Mouse (Mus musculus) right cerebral cortex, postnatal 25 days (tissue): ENCODE measurements around the gene Pus10.

Source experiments
- DNase-seq: peaks from one replicate; pipeline ENCODE4 v3.0.0; 2022

Pus10 gene

DNA sequence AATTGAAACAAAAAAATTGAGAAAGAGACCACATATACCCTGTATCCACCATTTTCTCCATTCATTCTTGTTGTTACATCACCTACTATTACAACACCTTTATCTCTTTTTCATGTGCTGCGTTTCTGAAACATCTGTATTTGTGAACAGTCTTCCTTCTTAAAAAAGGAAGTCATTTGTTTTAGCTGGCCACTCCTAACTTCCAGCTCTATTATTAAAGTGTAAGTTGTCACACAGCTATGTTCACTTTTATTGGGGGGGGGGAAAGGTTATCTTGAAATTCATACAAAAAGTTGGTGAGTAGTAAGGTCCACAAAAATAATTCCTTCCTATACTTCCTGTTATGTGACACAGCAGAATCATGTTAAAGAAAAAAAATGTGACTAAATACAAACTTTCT lies 102.5 kb downstream of the Pus10 start:
- DNase-seq: no peak

DNA sequence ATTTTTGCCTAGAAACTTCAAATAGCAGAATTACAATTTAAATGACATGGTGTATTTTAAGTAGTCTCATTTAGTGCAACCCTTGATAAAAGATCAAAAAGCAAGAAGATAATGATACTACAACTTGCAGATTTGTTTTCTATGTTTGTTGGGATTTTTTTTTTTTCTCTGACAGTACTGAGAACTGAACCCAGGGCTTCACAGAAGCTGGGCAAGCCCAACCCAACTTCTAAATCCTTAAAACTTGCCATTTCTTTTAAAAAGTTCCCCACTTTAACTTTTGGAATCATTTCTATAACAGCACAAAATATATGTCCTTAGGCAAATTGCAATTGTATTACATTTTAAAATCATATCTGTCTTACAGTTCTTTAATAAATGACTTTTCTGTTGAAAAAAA lies 103.6 kb downstream of the Pus10 start:
- no peak for DNase-seq

DNA sequence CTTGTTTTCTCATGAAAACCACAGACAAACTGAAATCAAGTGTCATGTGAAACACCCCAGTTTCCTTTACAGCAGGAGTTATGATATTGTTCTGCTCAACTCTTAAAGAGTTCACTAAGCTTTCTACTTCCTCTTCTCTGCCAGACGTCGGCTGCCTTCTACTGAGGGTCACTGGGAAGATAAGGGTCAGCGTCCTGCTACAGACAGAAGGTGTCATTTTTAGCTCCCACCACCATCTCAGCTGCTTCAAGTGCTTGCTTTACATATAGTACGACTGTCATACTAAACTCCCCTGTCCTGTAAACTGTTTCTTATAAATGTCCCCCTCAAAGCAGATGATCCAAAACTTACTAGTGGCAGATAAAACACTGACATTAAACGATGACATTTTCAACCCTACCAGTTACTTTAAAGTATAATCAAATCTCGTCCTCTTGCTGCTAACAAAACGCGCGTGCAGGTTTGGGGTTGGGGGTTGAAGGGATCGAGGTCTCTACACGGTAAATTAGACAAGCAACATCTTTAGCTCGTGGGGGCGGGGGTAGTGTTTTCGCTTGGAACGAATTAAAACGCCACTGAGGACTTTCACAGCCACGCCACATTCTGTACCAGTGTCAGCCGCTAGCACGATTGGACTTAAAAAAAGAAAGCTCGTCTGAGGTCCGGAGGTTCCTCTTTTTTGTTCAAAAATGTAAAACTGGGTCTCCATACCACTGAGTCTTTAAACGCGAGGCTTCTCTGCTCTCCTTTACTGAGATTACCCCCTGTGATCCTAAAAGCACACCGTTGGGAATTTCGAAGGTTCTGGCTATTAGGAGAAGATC lies 104.4 kb downstream of the Pus10 start:
- peak; percentile 14 for DNase-seq

DNA sequence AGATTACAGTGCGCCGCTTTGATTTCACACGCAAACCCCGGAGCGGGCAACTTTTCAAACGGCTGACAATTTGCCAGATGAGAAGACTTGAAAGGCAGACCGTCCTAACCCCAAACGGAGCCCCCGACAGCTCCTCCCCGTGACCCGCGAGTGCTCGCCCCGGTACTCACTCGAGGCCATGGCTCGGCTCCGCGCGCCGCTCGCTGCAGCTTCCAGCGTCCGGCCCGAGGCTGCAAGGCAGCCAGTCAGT lies 105.0 kb downstream of the Pus10 start:
- DNase-seq: no peak

DNA sequence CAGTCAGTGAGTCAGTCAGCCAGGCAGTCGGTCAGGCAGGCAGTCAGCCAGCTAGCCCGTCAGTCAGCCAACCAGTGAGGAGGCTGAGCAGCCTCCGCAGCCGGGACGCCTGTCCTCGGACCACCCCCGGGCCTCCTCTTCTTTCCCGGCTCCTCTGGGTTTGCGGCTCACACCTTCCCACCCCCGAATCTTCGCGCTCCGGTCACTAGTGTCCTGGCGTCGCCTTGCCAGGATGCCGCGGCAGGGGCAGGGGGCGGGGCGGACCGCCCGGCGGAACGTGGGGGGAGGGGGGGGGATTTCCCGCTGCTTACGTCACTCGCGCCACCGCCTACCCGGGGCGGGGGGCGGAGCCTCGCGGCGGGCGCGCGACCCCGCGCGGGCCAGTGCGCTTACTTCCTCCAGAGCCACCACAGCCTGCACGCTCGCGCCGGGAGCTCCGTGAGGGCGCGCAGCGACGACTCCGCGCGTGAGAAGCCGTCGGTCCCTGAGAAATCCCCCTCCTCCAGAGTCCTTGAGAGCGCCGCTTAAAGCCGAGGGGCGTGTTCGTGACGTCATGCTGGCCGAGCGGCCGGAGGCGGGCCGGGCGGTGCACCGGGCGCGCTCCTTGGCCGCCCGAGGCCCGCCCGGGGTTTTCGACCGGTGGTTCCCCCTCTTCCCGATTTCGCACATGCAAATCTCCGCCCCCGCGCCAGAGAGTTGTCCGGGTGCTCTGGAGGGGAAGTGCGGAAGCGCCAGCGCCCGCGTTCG lies 105.5 kb downstream of the Pus10 start, which contains the start of gene Rel:
Rel (minus strand) TSS at position 211 of the 747 bp plus-strand sequence.
- peak; percentile 90 for DNase-seq

DNA sequence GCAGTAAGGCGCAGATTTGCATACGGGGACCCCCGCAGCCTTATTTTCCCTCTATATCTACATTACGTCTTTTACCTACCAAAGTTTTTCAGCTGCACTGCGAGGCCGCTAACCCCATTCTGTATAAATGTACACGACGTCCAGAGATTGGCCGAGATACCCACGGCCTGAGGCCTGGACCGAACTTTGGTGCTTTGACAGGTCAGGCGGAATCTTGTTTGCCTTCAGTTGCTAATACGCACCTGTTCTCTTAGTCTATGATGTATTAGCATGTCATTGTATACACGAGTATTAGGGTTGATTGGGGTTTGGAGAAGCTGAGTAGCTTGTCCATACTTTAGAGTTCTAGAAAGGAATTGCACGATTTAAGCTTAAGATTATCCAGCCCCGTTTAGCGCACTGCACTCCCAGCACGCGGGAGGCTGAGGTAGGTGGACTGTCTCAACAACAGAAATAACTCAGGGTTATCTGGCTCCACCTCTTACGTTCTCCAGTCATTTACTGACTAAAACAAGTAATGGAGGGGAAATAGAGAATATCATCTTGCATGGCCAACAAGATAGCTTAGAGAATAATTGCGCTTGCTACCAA lies 106.1 kb downstream of the Pus10 start:
- DNase-seq: no peak

DNA sequence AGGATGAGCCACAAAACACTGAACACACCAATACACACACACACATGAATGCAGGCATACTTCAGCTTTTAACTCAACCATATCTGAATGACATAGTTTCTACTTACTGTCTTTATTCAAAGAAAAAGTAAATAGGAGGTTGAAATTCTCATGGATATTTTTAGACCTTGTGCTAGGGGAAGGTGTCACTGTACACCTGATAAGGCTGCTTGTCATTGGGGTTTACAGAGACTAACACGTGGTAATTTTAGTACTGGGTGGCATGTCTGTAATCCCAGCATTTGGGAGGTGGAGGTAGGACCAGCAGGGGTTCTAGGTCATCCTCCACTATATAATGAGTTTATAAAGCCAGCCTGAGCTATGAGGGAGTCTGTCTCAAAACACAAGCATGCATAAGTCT lies 107.0 kb downstream of the Pus10 start:
- no peak for DNase-seq

DNA sequence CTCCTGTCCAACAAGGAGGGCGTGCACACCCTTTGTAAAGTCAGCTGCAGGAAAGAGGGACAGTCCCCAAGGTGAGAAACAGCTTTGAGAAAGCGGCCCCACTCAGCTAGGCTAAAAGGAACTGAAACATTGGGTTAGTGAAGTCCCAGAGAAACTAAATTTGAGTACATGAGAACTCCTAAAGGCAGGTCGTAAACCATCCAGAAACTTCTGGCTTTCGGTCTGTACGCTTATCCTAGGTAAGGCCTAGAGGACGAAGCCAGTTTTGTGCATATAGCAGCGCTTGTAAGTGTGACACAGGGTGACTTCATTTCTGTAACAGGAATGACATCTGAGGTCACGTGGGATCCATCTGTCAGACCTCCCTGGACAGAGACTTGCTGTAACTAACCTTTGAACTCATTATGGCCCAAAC lies 113.3 kb downstream of the Pus10 start:
- no peak for DNase-seq

DNA sequence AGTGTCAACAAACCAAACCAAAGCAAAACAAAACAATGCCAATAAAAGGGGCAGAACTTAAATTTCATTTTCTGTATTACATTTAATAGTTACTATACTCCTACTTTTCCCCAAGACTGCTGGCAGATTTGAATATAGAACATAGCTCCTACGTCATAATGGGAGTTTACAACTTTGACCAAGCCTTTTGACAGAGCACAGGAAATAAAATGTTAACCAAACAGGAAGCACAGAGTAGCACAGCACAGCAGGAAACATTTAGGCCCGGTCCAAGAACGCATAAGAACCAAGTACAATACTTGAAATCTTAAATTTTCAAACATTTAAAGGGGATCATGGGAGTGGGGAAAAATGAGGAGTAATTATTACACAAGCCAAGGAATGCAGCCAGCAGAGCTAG lies 116.6 kb downstream of the Pus10 start:
- no peak for DNase-seq
